ENCODE assay signal across 7 mouse cellular contexts in genomic region chr1:136768969-136769401, GRCm38 (mm10).
DNase-seq lines count a peak whose midpoint lies in the region; ATAC-seq and TF ChIP-seq lines count a peak whose summit lies in the region.

No protein-coding gene starts in this region.

- H3K27ac ChIP-seq in forebrain, embryonic 11.5 days (ENCODE audit: low read depth, low read length): peak overlapping the region; percentile 8; the same call in 1 of the 2 replicates
- H3K27ac ChIP-seq in intestine, postnatal 0 days (ENCODE audit: low read depth, low read length): no peak overlapping the region
- H3K27ac ChIP-seq in lung, embryonic 15.5 days: peak overlapping the region; percentile 57
- H3K27ac ChIP-seq in stomach, embryonic 16.5 days (ENCODE audit: low read length): peak overlapping the region; percentile 5; the same call in 1 of the 2 replicates

- H3K36me3 ChIP-seq in forebrain, embryonic 11.5 days (ENCODE audit: control insufficient read depth, insufficient read depth, low read length): no peaks in the 10 kb centered on the region
- no peaks in the 10 kb centered on the region for H3K36me3 ChIP-seq in intestine, postnatal 0 days (ENCODE audit: control insufficient read depth, insufficient read depth)
- no peaks in the 10 kb centered on the region for H3K36me3 ChIP-seq in lung, embryonic 15.5 days
- no peaks in the 10 kb centered on the region for H3K36me3 ChIP-seq in stomach, embryonic 16.5 days (ENCODE audit: control insufficient read depth, insufficient read depth, low read length)

- H3K4me1 ChIP-seq in forebrain, embryonic 11.5 days (replicated peaks; ENCODE audit: control insufficient read depth, insufficient read depth, low read length): no peaks in the 10 kb centered on the region
- H3K4me1 ChIP-seq in intestine, postnatal 0 days (replicated peaks; ENCODE audit: control insufficient read depth, insufficient read depth, low read length): 0 out of 2 replicates have a peak, but pooled peaks cover 2% of the 10 kb centered on the region
- H3K4me1 ChIP-seq in lung, embryonic 15.5 days: peaks cover 13% of the 10 kb centered on the region; the same call in 1 of the 2 replicates
- peaks cover 5% of the 10 kb centered on the region; the same call in 1 of the 2 replicates for H3K4me1 ChIP-seq in stomach, embryonic 16.5 days (ENCODE audit: control insufficient read depth, insufficient read depth, low read length)

- peak; percentile 40 for DNase-seq in thymus, postnatal 4 days
- no peak for DNase-seq in thymus, postnatal 10 days (ENCODE audit: low spot score in 2 of 2)
- peak; percentile 74 for DNase-seq in forebrain, embryonic 11.5 days (ENCODE audit: low spot score)

- no peak overlapping the region for H3K4me3 ChIP-seq in forebrain, embryonic 11.5 days (ENCODE audit: low read depth, low read length)
- 0 out of 2 replicates have a peak overlapping the region, but pooled peaks have one; percentile 11 for H3K4me3 ChIP-seq in intestine, postnatal 0 days (ENCODE audit: low read depth, low read length)
- peak overlapping the region; percentile 8 for H3K4me3 ChIP-seq in lung, embryonic 15.5 days
- H3K4me3 ChIP-seq in stomach, embryonic 16.5 days (replicated peaks; ENCODE audit: low read length): peak overlapping the region; percentile 24

- peak; percentile 36 for TF ChIP-seq CTCF in intestine, postnatal 0 days (IDR thresholded peaks at IDR 0.05; ENCODE audit: low read depth)

- ATAC-seq in forebrain, embryonic 11.5 days (replicated peaks; ENCODE audit: low FRiP score): peak; percentile 70
- ATAC-seq in intestine, postnatal 0 days: no peak
- peak; percentile 81; the same call in 1 of the 2 replicates for ATAC-seq in lung, embryonic 15.5 days (ENCODE audit: borderline replicate concordance, extremely low read depth, low FRiP score, low TSS enrichment)
- peak; percentile 68; the same call in 1 of the 2 replicates for ATAC-seq in stomach, embryonic 16.5 days (ENCODE audit: insufficient read depth, low FRiP score)
- no peak for ATAC-seq in granulocyte monocyte progenitor cell, adult 5-6 weeks (replicated peaks; ENCODE audit: poor library complexity, severe bottlenecking)

- 12% methylated on average over 10 of the region's 10 CpGs for WGBS in forebrain, embryonic 11.5 days
- WGBS in intestine, postnatal 0 days: 3% methylated on average over 10 of the region's 10 CpGs
- 2% methylated on average over 10 of the region's 10 CpGs for WGBS in lung, embryonic 15.5 days
- WGBS in stomach, embryonic 16.5 days: 2% methylated on average over 10 of the region's 10 CpGs

- H3K4me2 ChIP-seq in forebrain, embryonic 11.5 days (ENCODE audit: low read depth, low read length, severe bottlenecking): no peak overlapping the region
- peak overlapping the region; percentile 54 for H3K4me2 ChIP-seq in intestine, postnatal 0 days (replicated peaks; ENCODE audit: low read depth)
- H3K4me2 ChIP-seq in lung, embryonic 15.5 days: peak overlapping the region; percentile 48
- peak overlapping the region; percentile 49 for H3K4me2 ChIP-seq in stomach, embryonic 16.5 days (ENCODE audit: low read depth, low read length)

- peaks cover 4% of the 10 kb centered on the region; the same call in 1 of the 2 replicates for H3K9me3 ChIP-seq in forebrain, embryonic 11.5 days (ENCODE audit: control insufficient read depth, low read length)
- H3K9me3 ChIP-seq in intestine, postnatal 0 days (ENCODE audit: control insufficient read depth): no peaks in the 10 kb centered on the region
- H3K9me3 ChIP-seq in lung, embryonic 15.5 days: no peaks in the 10 kb centered on the region
- H3K9me3 ChIP-seq in stomach, embryonic 16.5 days (replicated peaks; ENCODE audit: control insufficient read depth, low read length): 0 out of 2 replicates have a peak, but pooled peaks cover 4% of the 10 kb centered on the region

- no peak overlapping the region; the same call in 1 of the 2 replicates for H3K9ac ChIP-seq in forebrain, embryonic 11.5 days (ENCODE audit: low read length)
- H3K9ac ChIP-seq in intestine, postnatal 0 days (ENCODE audit: low read depth, low read length): no peak overlapping the region
- H3K9ac ChIP-seq in lung, embryonic 15.5 days: no peak overlapping the region
- H3K9ac ChIP-seq in stomach, embryonic 16.5 days (ENCODE audit: low read length): peak overlapping the region; percentile 23

- H3K27me3 ChIP-seq in forebrain, embryonic 11.5 days (ENCODE audit: control insufficient read depth, insufficient read depth, low read length): no peaks in the 10 kb centered on the region
- no peaks in the 10 kb centered on the region for H3K27me3 ChIP-seq in intestine, postnatal 0 days (replicated peaks; ENCODE audit: control insufficient read depth, insufficient read depth, low read length)
- no peaks in the 10 kb centered on the region for H3K27me3 ChIP-seq in lung, embryonic 15.5 days
- no peaks in the 10 kb centered on the region for H3K27me3 ChIP-seq in stomach, embryonic 16.5 days (ENCODE audit: control insufficient read depth, insufficient read depth, low read length)

Comparison
In these comparisons a context has a peak if more than half of its experiments do, and no peak if none do; other contexts are left out.
1. DNase-seq: peak in thymus, postnatal 4 days (single experiment) and forebrain, embryonic 11.5 days (single experiment); none in thymus, postnatal 10 days (0 of 2).
2. ATAC-seq: peak in forebrain, embryonic 11.5 days (single experiment), lung, embryonic 15.5 days (single experiment) and stomach, embryonic 16.5 days (single experiment); none in intestine, postnatal 0 days (single experiment) and granulocyte monocyte progenitor cell, adult 5-6 weeks (single experiment).